Mouse (Mus musculus) spleen, postnatal 14 days (tissue): ENCODE data around the gene Gm45902.

Source experiments
- DNase-seq, 2 experiments: peaks; one replicate each; pipeline ENCODE4 v3.0.0; 2021 to 2022; ENCODE audit warnings: low spot score in 2 of 2

The Gm45902 gene

DNA sequence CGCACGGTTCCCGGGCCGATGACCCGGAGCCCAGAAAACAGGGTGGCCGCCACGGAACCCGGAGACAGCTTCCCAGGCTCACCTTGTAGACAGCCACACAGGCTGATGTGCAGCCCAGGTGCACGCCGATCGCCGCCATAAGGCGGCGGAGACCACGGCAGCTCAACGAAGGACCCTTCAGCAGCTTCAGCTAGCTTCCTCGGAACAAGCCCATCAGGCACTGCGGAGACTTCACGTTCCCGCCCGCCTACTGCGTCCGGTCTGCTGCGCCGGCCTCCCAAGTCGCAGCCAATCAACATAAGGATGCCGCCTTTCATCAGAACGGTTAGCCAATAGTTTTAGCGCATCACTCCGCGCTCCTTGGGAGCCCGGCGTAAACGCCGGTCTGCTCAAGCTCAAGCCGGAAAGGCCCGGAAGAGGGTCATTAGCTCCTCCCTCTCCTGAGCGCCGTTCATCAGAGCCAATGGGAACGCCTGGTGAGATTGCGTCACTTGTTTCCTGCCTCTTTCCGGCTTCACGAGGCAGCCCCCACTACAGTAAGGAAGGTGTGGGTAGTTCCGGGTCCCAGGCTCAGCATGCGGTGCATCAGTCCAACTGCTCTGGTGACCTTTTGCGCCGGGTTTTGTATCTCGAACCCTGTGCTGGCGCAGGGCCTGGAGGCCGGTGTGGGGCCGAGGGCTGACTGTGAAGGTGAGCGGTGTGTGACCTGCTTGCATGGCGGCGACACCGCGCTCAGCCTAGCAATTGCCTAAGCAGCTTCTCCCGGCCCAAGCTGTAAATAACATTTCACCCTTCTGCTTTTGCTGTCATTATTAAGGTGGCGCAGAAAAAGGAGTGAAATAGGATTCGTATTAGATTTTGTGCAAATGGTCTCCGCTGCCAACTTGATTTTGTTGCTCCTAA, at the start of gene Gm45902, which contains the start of the genes Hspa14 and Cdnf:
Gene Gm45902 (minus strand): TSS at position 239 of the 903 bp plus-strand sequence.
Gene Hspa14 (minus strand): TSS at position 263 of the 903 bp plus-strand sequence.
Gene Cdnf (plus strand): TSS at position 479 of the 903 bp plus-strand sequence.
- peak; percentile 88 to 92 for DNase-seq

DNA sequence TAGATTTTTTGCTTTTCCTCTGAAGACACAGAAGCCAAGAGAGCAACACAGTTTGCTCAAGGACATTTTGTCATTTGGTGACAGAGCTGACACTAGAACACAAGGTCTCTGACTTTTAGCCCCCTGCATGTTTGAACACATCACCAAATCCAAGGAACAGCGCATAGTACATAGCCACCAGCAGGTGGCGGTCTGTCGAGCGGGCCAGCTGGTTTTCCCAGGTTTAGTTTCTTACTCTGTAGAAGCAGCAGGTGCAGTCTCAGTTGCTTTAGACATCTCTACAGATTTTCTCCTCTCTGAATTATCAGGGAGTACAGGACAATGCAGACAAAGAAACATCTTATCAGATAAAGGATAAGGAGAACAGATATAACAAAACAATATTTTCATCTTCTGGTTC, 34.0 kb upstream of the Gm45902 start:
- peak; percentile 21 to 41 for DNase-seq

DNA sequence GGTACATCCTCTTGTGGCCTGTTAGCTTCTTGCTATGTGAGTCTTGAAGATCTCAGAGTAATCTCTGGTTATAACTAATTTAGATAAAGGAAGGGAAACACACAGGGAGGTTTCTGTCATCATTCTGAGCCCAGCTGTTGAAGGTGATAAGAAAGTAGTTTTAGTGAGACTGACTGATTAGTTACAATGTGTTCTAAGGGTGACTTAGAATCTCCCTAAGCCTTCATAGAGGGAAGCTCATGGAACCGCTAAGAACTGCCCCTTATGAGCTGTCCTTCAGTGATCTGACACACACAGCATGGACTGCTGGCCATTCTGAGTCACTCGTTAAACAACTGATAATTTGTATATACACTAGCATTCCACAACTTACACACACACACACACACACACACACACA, 33.5 kb upstream of the Gm45902 start:
- DNase-seq, result no peak

DNA sequence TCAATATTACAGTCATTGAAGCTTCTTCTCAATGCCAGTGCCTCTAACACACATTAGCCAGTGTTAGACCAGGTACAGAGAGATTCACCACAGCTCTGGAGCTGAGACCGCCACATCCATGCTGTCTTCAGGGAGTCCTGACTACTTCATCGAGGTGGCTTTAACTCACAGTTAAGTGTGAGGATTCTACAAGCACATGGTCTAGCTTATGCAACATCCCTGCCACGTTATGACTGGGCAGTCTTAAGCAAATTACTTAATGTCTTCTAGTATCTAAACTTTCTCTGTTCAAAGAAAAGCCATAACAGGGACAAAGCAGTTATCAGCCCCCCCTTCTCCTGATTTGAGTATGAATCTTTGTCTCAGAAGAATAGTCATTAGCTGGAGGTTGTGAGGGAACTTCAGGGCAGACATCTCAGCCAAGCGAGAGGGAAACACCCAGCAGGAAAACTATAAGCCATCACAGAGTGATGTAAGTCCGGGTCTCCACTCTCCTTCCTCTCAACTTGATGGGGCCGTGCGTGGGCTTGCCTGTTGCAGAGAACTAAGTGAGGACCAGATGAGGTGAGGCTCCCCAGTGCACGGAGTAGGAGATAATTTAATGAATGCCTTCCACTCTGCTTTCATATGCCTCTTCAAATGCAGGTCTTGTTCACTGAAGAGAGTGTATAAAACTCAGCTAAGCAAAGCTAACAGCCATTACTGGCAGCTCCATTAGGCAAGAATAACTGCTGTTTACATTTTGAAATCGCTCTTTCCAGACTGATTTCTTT, 28.9 kb upstream of the Gm45902 start:
- DNase-seq, result no peak

DNA sequence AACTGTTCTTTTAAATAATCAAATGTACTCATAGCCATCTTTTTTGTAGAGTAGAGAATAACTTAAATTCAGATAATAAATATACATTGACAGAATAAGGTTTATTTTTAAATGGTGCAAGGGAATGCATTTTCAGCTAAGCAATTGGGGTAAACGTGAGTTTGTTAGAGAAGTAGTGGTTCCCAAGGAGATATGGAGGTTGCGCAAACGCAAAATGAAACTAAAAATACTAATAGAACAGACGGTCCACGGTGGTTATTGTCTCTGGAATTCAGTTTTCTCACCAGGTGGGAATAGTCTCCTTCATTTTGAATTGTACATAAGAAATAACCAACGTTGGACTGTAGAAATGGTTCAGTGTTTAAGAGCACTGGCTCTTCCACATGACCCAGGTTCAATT, 13.7 kb upstream of the Gm45902 start:
- DNase-seq, result no peak

DNA sequence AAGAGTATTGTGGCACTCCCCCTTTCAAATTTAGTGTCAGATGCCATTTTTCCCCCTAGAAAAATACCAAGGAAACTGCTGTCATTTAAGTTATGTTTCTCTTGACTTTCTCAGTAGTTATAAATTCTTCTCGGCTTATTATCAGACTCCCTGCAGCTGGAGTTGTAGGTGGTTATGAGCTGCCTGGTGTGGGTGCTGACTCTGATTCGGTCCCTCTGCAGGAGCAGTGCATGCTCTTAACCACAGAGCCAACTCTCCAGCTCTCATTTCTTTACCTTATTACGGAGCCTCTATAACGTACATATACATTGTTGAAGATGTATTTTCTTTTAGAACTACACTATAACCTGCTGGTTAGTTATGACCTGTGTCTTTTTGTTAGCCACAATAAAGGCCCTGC, 10.0 kb upstream of the Gm45902 start:
- no peak for DNase-seq

DNA sequence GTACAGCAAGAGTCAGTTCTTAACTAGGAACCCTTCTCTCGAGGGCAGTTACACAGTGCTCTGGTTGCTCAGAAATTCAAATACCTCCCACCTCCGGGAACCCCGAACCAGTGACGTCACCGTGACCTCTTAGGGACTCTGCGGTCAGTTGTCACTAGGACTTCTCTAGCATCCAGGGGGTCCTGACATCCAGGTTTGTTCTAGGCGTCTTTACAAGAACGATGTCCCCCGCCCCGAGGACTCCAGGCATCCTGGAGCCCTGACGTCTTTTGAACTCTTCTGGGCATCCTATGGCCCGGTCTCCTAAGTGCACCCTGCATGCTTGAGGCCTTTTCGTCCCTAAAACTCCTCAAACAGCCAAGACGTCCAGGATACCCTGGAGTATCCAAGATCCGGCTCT, 514 bp downstream of the Gm45902 start:
- peak in 1 of 2 experiments; percentile 37 for DNase-seq

DNA sequence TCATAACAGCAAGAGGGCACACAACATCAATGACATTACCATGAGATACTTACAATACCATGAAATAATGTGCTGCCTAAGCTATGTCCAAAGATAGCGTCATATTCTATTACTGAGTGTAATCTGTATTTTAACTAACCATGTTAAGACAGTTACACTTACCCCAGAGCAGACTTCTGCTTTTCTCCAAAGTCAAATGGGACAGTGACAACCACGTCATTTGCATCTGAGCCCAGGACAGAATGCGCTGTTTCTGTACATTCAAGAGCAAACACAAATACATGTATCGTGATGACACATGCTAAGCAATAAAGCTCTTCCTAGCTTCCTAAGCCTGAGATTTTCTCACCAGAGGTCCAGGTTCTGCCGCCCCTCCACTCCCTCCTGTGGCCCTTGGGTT, 11.7 kb downstream of the Gm45902 start:
- DNase-seq, result no peak

DNA sequence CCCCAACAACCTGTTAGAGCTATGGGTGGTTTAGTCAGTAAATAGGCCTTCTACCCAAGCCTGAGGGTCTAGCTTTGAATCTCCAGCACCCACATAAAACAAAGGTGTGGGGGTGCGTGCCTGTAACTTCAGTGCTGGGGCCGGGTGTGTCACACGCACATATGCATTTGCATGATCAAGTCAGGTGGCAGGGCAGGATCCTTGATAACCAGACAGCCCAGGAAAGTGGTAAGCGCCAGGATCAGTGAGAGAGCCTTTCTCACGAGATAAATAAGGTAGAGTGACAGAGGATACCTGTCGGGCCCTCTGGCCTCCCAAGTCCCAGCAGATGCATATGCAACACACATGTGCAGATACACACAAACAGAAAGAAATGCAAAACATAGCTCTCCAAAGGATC, 13.0 kb downstream of the Gm45902 start:
- no peak for DNase-seq

DNA sequence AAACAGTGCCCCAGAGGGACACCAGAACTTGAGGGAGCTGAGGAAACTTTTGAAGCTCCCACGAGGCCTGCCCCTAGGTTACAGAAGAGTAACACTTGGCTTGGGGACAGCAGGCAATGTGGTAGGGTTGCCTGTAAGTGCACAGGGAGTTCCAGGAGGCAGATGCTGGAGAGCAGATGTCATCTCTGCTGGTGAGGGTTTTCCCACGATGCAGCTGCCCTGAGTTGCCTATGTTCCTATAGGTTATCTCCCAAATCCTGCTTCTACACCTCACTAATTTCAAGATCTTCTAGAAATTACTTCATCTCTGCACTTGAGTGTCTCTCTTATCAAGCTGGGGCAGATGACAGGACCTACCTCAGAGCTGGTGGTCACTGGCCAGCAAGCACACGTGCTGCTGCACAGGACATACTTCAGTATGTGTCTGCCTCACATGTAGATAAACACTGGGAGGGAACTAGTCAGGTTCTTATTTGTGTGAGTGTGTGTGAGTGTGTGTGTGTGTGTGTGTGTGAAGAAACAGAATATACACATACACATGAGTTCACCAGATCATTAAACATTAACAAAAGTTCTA, 18.7 kb downstream of the Gm45902 start:
- DNase-seq, result no peak

DNA sequence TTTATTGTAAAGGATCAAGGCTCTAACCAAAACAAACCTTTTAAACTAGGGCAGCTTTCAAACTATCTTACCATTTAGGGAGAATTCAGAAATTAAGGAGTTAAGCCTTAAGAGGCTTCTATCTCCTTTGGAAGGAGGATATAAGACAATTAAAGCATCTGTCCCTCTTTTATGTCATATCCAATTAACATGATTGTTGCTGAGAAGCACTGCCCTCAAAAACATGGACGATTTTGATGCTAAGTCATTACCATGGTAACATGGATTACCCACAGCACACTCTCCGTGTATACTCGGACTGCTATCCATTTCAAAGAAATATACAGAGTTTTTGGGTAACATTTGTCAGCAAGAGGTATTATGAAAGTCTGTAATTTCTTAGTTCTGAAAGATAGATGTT, 22.8 kb downstream of the Gm45902 start:
- DNase-seq, result no peak

DNA sequence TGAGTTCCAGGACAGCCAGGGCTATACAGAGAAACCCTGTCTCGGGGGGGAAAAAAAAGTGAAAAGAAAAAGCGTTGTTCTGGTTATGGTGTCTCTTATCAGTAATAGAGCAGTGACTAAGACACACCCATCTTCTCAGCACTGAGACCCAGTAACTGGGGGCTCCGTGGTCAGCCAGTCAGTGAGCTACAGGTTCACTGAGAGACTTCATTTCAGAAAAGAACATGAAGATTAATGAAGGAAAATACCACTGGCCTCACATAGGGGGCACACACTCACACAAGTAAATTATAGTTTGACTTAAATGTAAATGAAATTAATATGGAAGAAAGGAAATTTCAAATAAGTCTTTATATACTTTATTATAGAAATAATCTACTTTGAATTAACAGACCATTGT, 32.4 kb downstream of the Gm45902 start:
- no peak for DNase-seq

DNA sequence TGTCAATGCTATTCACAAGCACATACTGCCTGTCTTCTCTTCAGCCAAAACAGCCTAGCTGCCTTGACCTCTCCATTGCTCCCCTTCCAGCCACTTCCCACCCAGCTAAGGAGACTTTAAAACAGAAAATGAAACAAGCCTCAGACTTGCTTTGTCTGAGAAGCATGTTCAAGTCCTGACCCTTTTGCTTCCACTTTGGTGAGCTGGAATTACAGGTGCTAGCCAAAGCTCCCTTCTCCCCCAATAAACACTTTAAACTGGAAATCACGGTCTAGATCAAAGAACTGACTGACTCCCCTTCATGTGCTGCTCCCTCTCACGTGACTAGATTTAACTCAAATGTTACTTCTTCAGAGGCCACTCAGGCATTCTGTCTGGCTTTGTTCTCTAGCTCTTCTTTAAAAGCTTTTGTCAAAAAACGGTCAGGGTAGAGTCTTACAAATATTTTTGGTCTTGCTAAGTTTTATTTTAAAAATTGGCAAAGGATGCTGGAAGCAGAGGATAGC, 36.8 kb downstream of the Gm45902 start:
- DNase-seq, result no peak

DNA sequence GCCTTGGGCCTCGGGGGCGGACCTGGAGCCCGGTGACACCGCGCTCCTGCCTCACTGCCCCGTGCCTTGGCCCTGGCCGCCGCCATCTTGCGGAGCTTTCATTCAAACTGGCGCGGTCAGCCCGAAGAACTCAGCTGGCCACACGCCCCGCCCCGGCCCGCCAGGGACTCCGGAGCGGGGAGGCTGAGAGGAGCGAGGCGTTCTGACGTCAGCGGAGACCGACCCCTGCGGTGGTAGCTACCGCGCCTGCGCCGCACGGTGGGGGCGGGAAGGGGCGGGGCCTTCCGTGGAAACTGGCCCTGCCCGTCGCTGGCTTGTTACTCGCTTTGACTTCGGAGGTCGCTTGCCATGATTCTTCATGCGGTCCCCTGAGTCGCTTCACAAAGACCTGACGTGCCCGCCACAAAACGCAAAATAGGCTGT, 37.7 kb downstream of the Gm45902 start, which contains the start of gene Suv39h2:
Gene Suv39h2 (minus strand): TSS at position 171 of the 423 bp plus-strand sequence.
- DNase-seq, result peak; percentile 97

DNA sequence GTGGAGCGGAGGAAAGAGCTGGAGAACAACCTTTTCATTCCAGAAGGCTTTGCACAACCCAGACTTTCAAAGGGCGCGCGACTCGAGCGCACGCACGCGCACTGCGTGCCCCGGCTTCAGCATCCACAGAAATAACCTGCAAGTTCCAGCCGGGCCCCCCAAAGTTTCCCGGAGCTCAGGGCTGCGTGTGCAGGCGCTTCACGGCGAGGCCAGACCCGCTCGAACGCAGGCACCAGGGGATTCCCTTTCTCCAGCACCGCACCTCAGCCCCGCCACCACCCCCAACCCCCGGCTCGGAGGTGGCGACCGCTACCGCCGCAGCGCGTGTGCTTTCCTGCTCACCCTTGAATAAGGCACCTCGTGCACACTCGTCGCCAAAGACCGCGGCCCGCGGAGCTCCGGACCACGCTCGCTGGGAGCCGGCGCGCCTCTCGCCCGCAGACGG, 38.2 kb downstream of the Gm45902 start:
- peak; percentile 34 to 41 for DNase-seq

DNA sequence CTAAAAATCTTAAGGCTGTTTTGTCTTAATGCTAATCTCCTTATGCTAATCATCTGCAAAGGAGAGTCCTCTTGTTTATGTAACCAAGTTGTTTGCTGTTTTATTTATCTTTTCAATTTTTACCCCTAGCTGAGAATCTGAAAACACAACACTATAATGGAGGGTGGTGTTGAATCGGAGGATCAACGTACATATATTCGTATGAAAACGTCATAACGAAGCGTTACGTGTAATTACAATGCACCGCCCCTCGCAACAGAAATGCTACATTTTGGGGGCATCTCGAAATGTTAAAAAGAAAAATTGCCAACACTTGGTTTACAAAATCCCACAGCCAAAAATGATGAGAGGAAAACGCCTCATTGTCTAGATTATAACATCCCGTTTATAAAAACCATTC, 38.7 kb downstream of the Gm45902 start:
- DNase-seq, result no peak

DNA sequence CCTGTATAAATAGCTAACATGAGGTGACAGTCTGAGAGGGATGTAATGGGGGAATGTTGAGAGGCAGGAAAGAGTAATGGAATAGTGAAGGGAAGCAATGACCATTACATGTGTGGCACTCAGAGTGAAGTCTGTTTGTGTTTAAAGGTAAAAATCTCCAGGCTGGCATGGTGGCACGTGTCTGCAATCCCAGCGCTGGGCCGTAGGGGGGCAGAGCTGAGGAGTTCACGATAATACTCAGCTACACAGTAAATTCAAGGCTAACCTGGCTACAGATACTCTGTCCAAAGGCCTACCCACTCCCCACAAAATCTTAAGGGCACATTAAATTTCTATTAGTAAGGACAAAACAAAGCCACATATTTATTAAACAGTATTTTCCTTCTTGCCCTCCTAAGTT, 56.0 kb downstream of the Gm45902 start:
- DNase-seq, result no peak
